ENCODE assay signal across 9 mouse cellular contexts in the genomic region with DNA sequence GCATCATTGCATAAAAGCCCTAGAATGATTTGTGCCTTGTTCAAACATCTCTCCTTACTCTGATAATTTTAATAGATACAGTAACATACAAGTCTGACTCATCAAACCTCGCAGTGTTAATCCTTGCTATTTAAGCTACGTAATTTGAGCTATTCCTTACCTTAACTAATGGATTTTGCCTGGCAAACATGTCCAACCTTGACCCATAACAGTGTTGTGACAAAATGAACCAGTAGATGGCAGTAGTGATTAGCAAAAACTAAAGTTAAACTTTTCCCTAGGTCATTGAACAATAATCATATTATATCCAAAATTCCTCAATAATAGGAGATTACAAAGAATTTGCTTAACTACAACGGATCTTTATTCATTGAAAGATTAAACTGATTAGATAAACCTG.
DNase-seq lines count a peak whose midpoint lies in the region; ATAC-seq and TF ChIP-seq lines count a peak whose summit lies in the region.
"Had no signal": no experiment of that assay in that cellular context is flagged by ENCODE, and none has a peak within 500 bp of the region (broad histone marks: within the 10 kb centered on the region; RNA-seq: fewer than 3 reads in every experiment).

No protein-coding gene starts in this region.

- peak; percentile 70 for TF ChIP-seq CTCF in lung, embryonic 14.5 days (IDR thresholded peaks at IDR 0.05; ENCODE audit: low read depth)
- TF ChIP-seq CTCF in midbrain, postnatal 0 days (IDR thresholded peaks at IDR 0.05) = peak; percentile 86

- H3K27ac ChIP-seq in forebrain, embryonic 12.5 days = no peak overlapping the region
- H3K27ac ChIP-seq in forebrain, embryonic 10.5 days = no peak overlapping the region
- H3K27ac ChIP-seq in lung, embryonic 14.5 days (ENCODE audit: low read depth) = no peak overlapping the region
- H3K27ac ChIP-seq in midbrain, postnatal 0 days (ENCODE audit: low read depth, low read length) = no peak overlapping the region
- H3K27ac ChIP-seq: limb, embryonic 12.5 days had no signal

- H3K4me2 ChIP-seq in forebrain, embryonic 12.5 days = no peak overlapping the region
- H3K4me2 ChIP-seq in lung, embryonic 14.5 days = no peak overlapping the region
- no peak overlapping the region for H3K4me2 ChIP-seq in midbrain, postnatal 0 days (ENCODE audit: low read depth, low read length, poor library complexity, severe bottlenecking)
- H3K4me2 ChIP-seq: limb, embryonic 12.5 days had no signal

- H3K27me3 ChIP-seq in forebrain, embryonic 12.5 days = no peaks in the 10 kb centered on the region
- no peaks in the 10 kb centered on the region for H3K27me3 ChIP-seq in forebrain, embryonic 10.5 days (ENCODE audit: poor library complexity, severe bottlenecking)
- no peaks in the 10 kb centered on the region for H3K27me3 ChIP-seq in lung, embryonic 14.5 days (ENCODE audit: insufficient read depth, low read length)
- no peaks in the 10 kb centered on the region for H3K27me3 ChIP-seq in midbrain, postnatal 0 days (ENCODE audit: insufficient read depth, low read length)
- H3K27me3 ChIP-seq: limb, embryonic 12.5 days had no signal

- no peak overlapping the region for H3K9ac ChIP-seq in forebrain, embryonic 12.5 days
- H3K9ac ChIP-seq in lung, embryonic 14.5 days = no peak overlapping the region
- no peak overlapping the region for H3K9ac ChIP-seq in midbrain, postnatal 0 days (replicated peaks; ENCODE audit: low read length, poor library complexity, severe bottlenecking)
- H3K9ac ChIP-seq: limb, embryonic 12.5 days had no signal

- peak; percentile 57; the same call in 1 of the 2 replicates for ATAC-seq in forebrain, embryonic 12.5 days (ENCODE audit: low FRiP score)
- no peak for ATAC-seq in lung, embryonic 14.5 days (ENCODE audit: insufficient read depth)
- no peak for ATAC-seq in midbrain, postnatal 0 days (ENCODE audit: low FRiP score)

- no peak overlapping the region for H3K4me3 ChIP-seq in forebrain, embryonic 12.5 days (replicated peaks)
- H3K4me3 ChIP-seq in forebrain, embryonic 10.5 days = no peak overlapping the region
- no peak overlapping the region for H3K4me3 ChIP-seq in lung, embryonic 14.5 days (ENCODE audit: low read depth, low read length)
- no peak overlapping the region for H3K4me3 ChIP-seq in midbrain, postnatal 0 days (ENCODE audit: low read depth, low read length)
- H3K4me3 ChIP-seq: limb, embryonic 12.5 days had no signal

- WGBS in forebrain, embryonic 12.5 days = 16% methylated on average over 3 of the region's 3 CpGs
- 17% methylated on average over 3 of the region's 3 CpGs for WGBS in forebrain, embryonic 10.5 days
- WGBS in lung, embryonic 14.5 days = 12% methylated on average over 3 of the region's 3 CpGs
- WGBS in midbrain, postnatal 0 days = 5% methylated on average over 3 of the region's 3 CpGs

- peaks cover 13% of the 10 kb centered on the region for H3K4me1 ChIP-seq in forebrain, embryonic 12.5 days
- H3K4me1 ChIP-seq in forebrain, embryonic 10.5 days = peaks cover 13% of the 10 kb centered on the region
- H3K4me1 ChIP-seq in lung, embryonic 14.5 days (ENCODE audit: insufficient read depth) = no peaks in the 10 kb centered on the region
- no peaks in the 10 kb centered on the region for H3K4me1 ChIP-seq in midbrain, postnatal 0 days (ENCODE audit: insufficient read depth, low read length)
- H3K4me1 ChIP-seq: limb, embryonic 12.5 days had no signal

- no peaks in the 10 kb centered on the region for H3K9me3 ChIP-seq in forebrain, embryonic 12.5 days
- H3K9me3 ChIP-seq in forebrain, embryonic 10.5 days = no peaks in the 10 kb centered on the region
- H3K9me3 ChIP-seq in lung, embryonic 14.5 days (ENCODE audit: low read depth, low read length) = no peaks in the 10 kb centered on the region
- H3K9me3 ChIP-seq in midbrain, postnatal 0 days (ENCODE audit: low read length) = no peaks in the 10 kb centered on the region
- H3K9me3 ChIP-seq: limb, embryonic 12.5 days had no signal

- no peak for DNase-seq in forebrain, embryonic 10.5 days (ENCODE audit: extremely low spot score, low spot score)
- DNase-seq in lung, embryonic 14.5 days = peak; percentile 81
- DNase-seq in lung, postnatal 4 days = no peak
- DNase-seq in embryo, embryonic 11.5 days (ENCODE audit: low read depth, low spot score) = peak; percentile 26
- peak; percentile 75 for DNase-seq in midbrain, postnatal 0 days (ENCODE audit: low spot score)
- DNase-seq in B cell, adult 2 months = no peak
- DNase-seq in thymus, adult 18-20 months = no peak

- no peaks in the 10 kb centered on the region for H3K36me3 ChIP-seq in forebrain, embryonic 12.5 days (replicated peaks)
- H3K36me3 ChIP-seq in forebrain, embryonic 10.5 days (replicated peaks) = no peaks in the 10 kb centered on the region
- H3K36me3 ChIP-seq in lung, embryonic 14.5 days (ENCODE audit: insufficient read depth) = no peaks in the 10 kb centered on the region
- H3K36me3 ChIP-seq in midbrain, postnatal 0 days (ENCODE audit: insufficient read depth, low read length) = no peaks in the 10 kb centered on the region
- H3K36me3 ChIP-seq: limb, embryonic 12.5 days had no signal

Comparison
In these comparisons a context has a peak if more than half of its experiments do, and no peak if none do; other contexts are left out.
1. DNase-seq: peak in lung, embryonic 14.5 days (single experiment), embryo, embryonic 11.5 days (single experiment) and midbrain, postnatal 0 days (single experiment); none in forebrain, embryonic 10.5 days (single experiment), lung, postnatal 4 days (0 of 2), B cell, adult 2 months (0 of 2) and thymus, adult 18-20 months (0 of 2).